Mouse (Mus musculus): ENCODE results near the gene Misp.

The Misp gene

GRCm38 (mm10) chr10:79851653-79852052 lies 30.9 kb downstream of the Misp start:
- H3K4me3 ChIP-seq (replicated peaks; ENCODE audit: low read length), result peak overlapping the region; percentile 86
- H3K9me3 ChIP-seq (ENCODE audit: low read length), result no peaks in the 10 kb centered on the region
- TF ChIP-seq NANOG (IDR thresholded peaks at IDR 0.05; ENCODE audit: borderline replicate concordance, low read length) (no peak), CTCF (conservative IDR thresholded peaks at IDR 0.05; ENCODE audit: low read length) (no peak), POU5F1 (IDR thresholded peaks at IDR 0.05; ENCODE audit: borderline replicate concordance, low read length) (no peak)

GRCm38 (mm10) chr10:79852107-79852789 lies 31.5 kb downstream of the Misp start:
- TF ChIP-seq NANOG (IDR thresholded peaks at IDR 0.05; ENCODE audit: borderline replicate concordance, low read length) (no peak), CTCF (conservative IDR thresholded peaks at IDR 0.05; ENCODE audit: low read length) (no peak), POU5F1 (IDR thresholded peaks at IDR 0.05; ENCODE audit: borderline replicate concordance, low read length) (no peak)
- peak overlapping the region; percentile 86 for H3K4me3 ChIP-seq (replicated peaks; ENCODE audit: low read length)
- H3K27me3 ChIP-seq (ENCODE audit: insufficient read depth, low read length), result no peaks in the 10 kb centered on the region
- peaks cover 69% of the 10 kb centered on the region for H3K4me1 ChIP-seq (replicated peaks; ENCODE audit: low read depth, low read length)
- no peaks in the 10 kb centered on the region for H3K9me3 ChIP-seq (ENCODE audit: low read length)
- peaks cover 26% of the 10 kb centered on the region for H3K36me3 ChIP-seq (ENCODE audit: insufficient read depth, low read length)

More at GRCm38 (mm10) chr10:79851653-79852052, 30.9 kb downstream of the Misp start:
- peaks cover 63% of the 10 kb centered on the region for H3K4me1 ChIP-seq (replicated peaks; ENCODE audit: low read depth, low read length)
- peaks cover 20% of the 10 kb centered on the region for H3K36me3 ChIP-seq (ENCODE audit: insufficient read depth, low read length)
- no peaks in the 10 kb centered on the region for H3K27me3 ChIP-seq (ENCODE audit: insufficient read depth, low read length)

GRCm38 (mm10) chr10:79852827-79853226 lies 32.0 kb downstream of the Misp start:
- no peak for TF ChIP-seq POU5F1 (IDR thresholded peaks at IDR 0.05; ENCODE audit: borderline replicate concordance, low read length)
- no peak for TF ChIP-seq NANOG (IDR thresholded peaks at IDR 0.05; ENCODE audit: borderline replicate concordance, low read length)
- TF ChIP-seq CTCF (conservative IDR thresholded peaks at IDR 0.05; ENCODE audit: low read length), result no peak
- peak overlapping the region; percentile 86 for H3K4me3 ChIP-seq (replicated peaks; ENCODE audit: low read length)
- H3K9me3 ChIP-seq (ENCODE audit: low read length), result no peaks in the 10 kb centered on the region
- peaks cover 31% of the 10 kb centered on the region for H3K36me3 ChIP-seq (ENCODE audit: insufficient read depth, low read length)
- peaks cover 69% of the 10 kb centered on the region for H3K4me1 ChIP-seq (replicated peaks; ENCODE audit: low read depth, low read length)
- H3K27me3 ChIP-seq (ENCODE audit: insufficient read depth, low read length), result no peaks in the 10 kb centered on the region

- H3K36me3 ChIP-seq (ENCODE audit: insufficient read depth, low read length), result peaks cover 37% of the 10 kb centered on the region
- H3K4me3 ChIP-seq (replicated peaks; ENCODE audit: low read length), result peak overlapping the region; percentile 86
- peaks cover 69% of the 10 kb centered on the region for H3K4me1 ChIP-seq (replicated peaks; ENCODE audit: low read depth, low read length)
- TF ChIP-seq NANOG (IDR thresholded peaks at IDR 0.05; ENCODE audit: borderline replicate concordance, low read length) (no peak), POU5F1 (IDR thresholded peaks at IDR 0.05; ENCODE audit: borderline replicate concordance, low read length) (no peak), CTCF (conservative IDR thresholded peaks at IDR 0.05; ENCODE audit: low read length) (no peak)
- no peaks in the 10 kb centered on the region for H3K27me3 ChIP-seq (ENCODE audit: insufficient read depth, low read length)
- H3K9me3 ChIP-seq (ENCODE audit: low read length), result no peaks in the 10 kb centered on the region
Measured at GRCm38 (mm10) chr10:79853392-79853791, 32.6 kb downstream of the Misp start.

- peaks cover 74% of the 10 kb centered on the region for H3K4me1 ChIP-seq (replicated peaks; ENCODE audit: low read depth, low read length)
- H3K4me3 ChIP-seq (replicated peaks; ENCODE audit: low read length), result peak within 1 kb of the TSS; percentile 97
- peak; percentile 19; the same call in 1 of the 2 replicates for TF ChIP-seq NANOG (IDR thresholded peaks at IDR 0.05; ENCODE audit: borderline replicate concordance, low read length)
- no peak for TF ChIP-seq CTCF (conservative IDR thresholded peaks at IDR 0.05; ENCODE audit: low read length)
- no peak for TF ChIP-seq POU5F1 (IDR thresholded peaks at IDR 0.05; ENCODE audit: borderline replicate concordance, low read length)
- H3K9me3 ChIP-seq (ENCODE audit: low read length), result no peaks in the 10 kb centered on the region
- peaks cover 44% of the 10 kb centered on the region for H3K36me3 ChIP-seq (ENCODE audit: insufficient read depth, low read length)
- no peaks in the 10 kb centered on the region for H3K27me3 ChIP-seq (ENCODE audit: insufficient read depth, low read length)
Measured at GRCm38 (mm10) chr10:79853860-79854795, 33.3 kb downstream of the Misp start, which contains the start of gene Ptbp1. TSS of gene Ptbp1 (plus strand) at chr10:79854427.

GRCm38 (mm10) chr10:79854801-79855541 lies 34.2 kb downstream of the Misp start:
- TF ChIP-seq CTCF (conservative IDR thresholded peaks at IDR 0.05; ENCODE audit: low read length), result no peak
- no peak for TF ChIP-seq POU5F1 (IDR thresholded peaks at IDR 0.05; ENCODE audit: borderline replicate concordance, low read length)
- no peak for TF ChIP-seq NANOG (IDR thresholded peaks at IDR 0.05; ENCODE audit: borderline replicate concordance, low read length)
- H3K4me3 ChIP-seq (replicated peaks; ENCODE audit: low read length), result peak overlapping the region; percentile 97

GRCm38 (mm10) chr10:79855558-79856184 lies 34.9 kb downstream of the Misp start:
- Histone ChIP-seq H3K36me3 (ENCODE audit: insufficient read depth, low read length) (peaks cover 54% of the 10 kb centered on the region), H3K4me1 (replicated peaks; ENCODE audit: low read depth, low read length) (peaks cover 74% of the 10 kb centered on the region), H3K9me3 (ENCODE audit: low read length) (no peaks in the 10 kb centered on the region), H3K4me3 (replicated peaks; ENCODE audit: low read length) (peak overlapping the region; percentile 97), H3K27me3 (ENCODE audit: insufficient read depth, low read length) (no peaks in the 10 kb centered on the region)
- TF ChIP-seq POU5F1 (IDR thresholded peaks at IDR 0.05; ENCODE audit: borderline replicate concordance, low read length) (no peak), CTCF (conservative IDR thresholded peaks at IDR 0.05; ENCODE audit: low read length) (no peak), NANOG (IDR thresholded peaks at IDR 0.05; ENCODE audit: borderline replicate concordance, low read length) (no peak)

More at GRCm38 (mm10) chr10:79854801-79855541, 34.2 kb downstream of the Misp start:
- Histone ChIP-seq H3K27me3 (ENCODE audit: insufficient read depth, low read length) (no peaks in the 10 kb centered on the region), H3K36me3 (ENCODE audit: insufficient read depth, low read length) (peaks cover 52% of the 10 kb centered on the region), H3K4me1 (replicated peaks; ENCODE audit: low read depth, low read length) (peaks cover 74% of the 10 kb centered on the region), H3K9me3 (ENCODE audit: low read length) (no peaks in the 10 kb centered on the region)

Data from E14TG2a.4 (cell line).